Mouse (Mus musculus): Measurements from ENCODE around the gene Lactbl1. TPM values are rescaled to one million over a fixed set of nuclear protein-coding genes. Genes with fewer than 3 reads are reported as not detected.

The Lactbl1 gene
- polyA plus RNA-seq, 1 experiment from 2014 or later = not detected

- peaks cover 10% of the 10 kb centered on the region; the same call in 1 of the 2 replicates for H3K4me1 ChIP-seq
- H3K27ac ChIP-seq = peak within 1 kb of the TSS; percentile 90
- H3K27me3 ChIP-seq (replicated peaks) = no peaks in the 10 kb centered on the region
- peak within 1 kb of the TSS; percentile 99 for H3K9ac ChIP-seq
- H3K4me2 ChIP-seq = peak within 1 kb of the TSS; percentile 60
- peak; percentile 85 for ATAC-seq (ENCODE audit: insufficient read depth, low FRiP score, low read depth)
- WGBS = under 1% methylated on average over 33 of the region's 45 CpGs
- H3K36me3 ChIP-seq = no peaks in the 10 kb centered on the region
- peak within 1 kb of the TSS; percentile 99 for H3K4me3 ChIP-seq (replicated peaks)
- no peaks in the 10 kb centered on the region for H3K9me3 ChIP-seq
Measured at GRCm38 (mm10) chr4:136602568-136602967, 19.9 kb upstream of the Lactbl1 start, which contains the start of gene Kdm1a. Gene Kdm1a, minus strand, starts transcription at chr4:136602723.

DNA sequence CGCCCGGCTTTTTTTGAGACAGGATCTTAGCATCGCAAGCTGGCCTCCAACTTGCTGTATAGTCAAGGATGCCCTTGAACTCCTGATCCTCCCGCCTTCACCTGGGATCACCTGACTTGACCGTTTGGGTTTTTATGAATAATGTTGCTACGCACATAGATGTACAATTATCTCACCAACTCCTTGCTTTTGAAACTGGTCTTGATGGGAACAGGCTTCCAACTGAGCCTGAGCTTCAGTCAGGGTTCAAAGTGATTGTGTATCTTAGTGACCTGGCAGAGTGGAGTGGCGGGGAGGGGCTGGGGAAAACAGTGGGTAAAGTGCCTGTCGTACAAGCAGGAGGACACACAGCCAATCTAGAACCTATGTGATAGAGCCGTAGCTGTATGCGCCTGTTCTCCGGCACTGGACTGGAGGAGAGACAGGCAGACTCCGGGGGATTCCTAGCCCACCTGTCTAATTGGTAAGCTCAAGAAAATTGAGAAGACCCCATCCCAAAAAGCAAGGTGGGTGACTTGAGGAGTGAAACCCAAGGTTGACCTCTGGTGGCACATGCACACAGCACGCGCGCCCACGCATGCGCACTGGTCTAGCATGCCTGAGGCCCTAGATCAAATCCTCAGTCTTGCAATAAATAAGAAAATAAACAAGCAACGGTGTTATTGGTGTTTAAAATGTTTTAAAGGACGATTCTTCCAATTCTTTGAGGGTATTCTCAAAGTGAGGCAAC is 16.5 kb upstream of the Lactbl1 start:
- Histone ChIP-seq H3K36me3 (no peaks in the 10 kb centered on the region), H3K4me1 (peaks cover 4% of the 10 kb centered on the region; the same call in 1 of the 2 replicates), H3K9ac (no peak overlapping the region), H3K4me2 (no peak overlapping the region), H3K4me3 (replicated peaks) (no peak overlapping the region), H3K27ac (no peak overlapping the region), H3K9me3 (no peaks in the 10 kb centered on the region), H3K27me3 (replicated peaks) (no peaks in the 10 kb centered on the region)
- no peak for ATAC-seq (ENCODE audit: insufficient read depth, low FRiP score, low read depth)
- 88% methylated on average over 19 of the region's 19 CpGs for WGBS

GRCm38 (mm10) chr4:136610387-136610856 is 12.0 kb upstream of the Lactbl1 start, which contains the start of gene Tex46:
Gene Tex46, plus strand, starts transcription at chr4:136610437.
- Histone ChIP-seq H3K27ac (no peak within 1 kb of the TSS), H3K9me3 (no peaks in the 10 kb centered on the region), H3K4me2 (no peak within 1 kb of the TSS), H3K9ac (no peak within 1 kb of the TSS), H3K36me3 (no peaks in the 10 kb centered on the region), H3K27me3 (replicated peaks) (no peaks in the 10 kb centered on the region), H3K4me3 (replicated peaks) (no peak within 1 kb of the TSS), H3K4me1 (no peaks in the 10 kb centered on the region)
- ATAC-seq (ENCODE audit: insufficient read depth, low FRiP score, low read depth) = no peak
- WGBS = 53% methylated on average over 4 of the region's 4 CpGs

GRCm38 (mm10) chr4:136613657-136614056 is 8.8 kb upstream of the Lactbl1 start:
- Histone ChIP-seq H3K27me3 (replicated peaks) (no peaks in the 10 kb centered on the region), H3K9me3 (no peaks in the 10 kb centered on the region), H3K4me1 (no peaks in the 10 kb centered on the region), H3K9ac (no peak overlapping the region), H3K27ac (no peak overlapping the region), H3K36me3 (no peaks in the 10 kb centered on the region), H3K4me3 (replicated peaks) (no peak overlapping the region), H3K4me2 (no peak overlapping the region)
- ATAC-seq (ENCODE audit: insufficient read depth, low FRiP score, low read depth) = no peak
- WGBS = 62% methylated on average over 7 of the region's 7 CpGs

DNA sequence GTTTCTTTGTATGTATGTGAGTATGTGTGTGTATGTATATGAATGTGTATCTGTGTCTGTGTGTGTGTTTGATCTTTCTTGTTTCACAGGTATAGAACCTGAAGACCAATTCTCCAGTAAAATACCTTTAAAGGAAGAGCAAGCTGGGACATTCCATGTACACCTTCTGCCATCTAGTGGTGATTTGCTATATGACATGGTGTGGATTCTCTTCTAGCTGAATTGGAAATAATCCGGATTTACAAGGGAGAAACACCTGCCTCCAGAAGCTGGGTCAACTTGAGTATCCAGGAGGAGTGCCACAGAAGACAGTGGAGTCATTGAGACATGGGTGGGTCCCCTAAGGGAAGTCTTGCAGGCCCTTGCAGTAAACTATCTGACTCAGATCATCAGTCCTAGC is 1.1 kb upstream of the Lactbl1 start:
- H3K4me2 ChIP-seq = no peak overlapping the region
- 0 out of 2 replicates have a peak, but pooled peaks have one; percentile 7 for ATAC-seq (ENCODE audit: insufficient read depth, low FRiP score, low read depth)
- H3K9ac ChIP-seq = no peak overlapping the region
- no peaks in the 10 kb centered on the region for H3K9me3 ChIP-seq
- no peak overlapping the region for H3K4me3 ChIP-seq (replicated peaks)
- H3K27ac ChIP-seq = no peak overlapping the region
- H3K4me1 ChIP-seq = 0 out of 2 replicates have a peak, but pooled peaks cover 2% of the 10 kb centered on the region
- no peaks in the 10 kb centered on the region for H3K27me3 ChIP-seq (replicated peaks)
- H3K36me3 ChIP-seq = no peaks in the 10 kb centered on the region
- WGBS = 0% methylated on average over 1 of the region's 1 CpGs

GRCm38 (mm10) chr4:136621956-136622355 is 465 bp upstream of the Lactbl1 start:
- Histone ChIP-seq H3K4me1 (0 out of 2 replicates have a peak, but pooled peaks cover 2% of the 10 kb centered on the region), H3K9me3 (no peaks in the 10 kb centered on the region), H3K4me2 (no peak overlapping the region), H3K27ac (no peak overlapping the region), H3K27me3 (replicated peaks) (no peaks in the 10 kb centered on the region), H3K9ac (no peak overlapping the region), H3K4me3 (replicated peaks) (no peak overlapping the region), H3K36me3 (no peaks in the 10 kb centered on the region)
- no peak for ATAC-seq (ENCODE audit: insufficient read depth, low FRiP score, low read depth)
- WGBS = 61% methylated on average over 5 of the region's 5 CpGs

- Histone ChIP-seq H3K36me3 (no peaks in the 10 kb centered on the region), H3K27ac (no peak overlapping the region), H3K4me2 (no peak overlapping the region), H3K9me3 (no peaks in the 10 kb centered on the region), H3K9ac (no peak overlapping the region), H3K4me3 (replicated peaks) (no peak overlapping the region), H3K27me3 (replicated peaks) (no peaks in the 10 kb centered on the region), H3K4me1 (no peaks in the 10 kb centered on the region)
- no peak for ATAC-seq (ENCODE audit: insufficient read depth, low FRiP score, low read depth)
- 64% methylated on average over 6 of the region's 6 CpGs for WGBS
Measured at GRCm38 (mm10) chr4:136626590-136626989, 4.2 kb downstream of the Lactbl1 start.

GRCm38 (mm10) chr4:136631237-136631994 is 9.0 kb downstream of the Lactbl1 start:
- Histone ChIP-seq H3K9ac (no peak overlapping the region), H3K4me2 (no peak overlapping the region), H3K9me3 (no peaks in the 10 kb centered on the region), H3K27me3 (replicated peaks) (peaks cover 2% of the 10 kb centered on the region; the same call in 1 of the 2 replicates), H3K36me3 (no peaks in the 10 kb centered on the region), H3K4me1 (no peaks in the 10 kb centered on the region), H3K4me3 (replicated peaks) (no peak overlapping the region), H3K27ac (no peak overlapping the region)
- peak; percentile 18; the same call in 1 of the 2 replicates for ATAC-seq (ENCODE audit: insufficient read depth, low FRiP score, low read depth)
- WGBS = 83% methylated on average over 11 of the region's 11 CpGs

DNA sequence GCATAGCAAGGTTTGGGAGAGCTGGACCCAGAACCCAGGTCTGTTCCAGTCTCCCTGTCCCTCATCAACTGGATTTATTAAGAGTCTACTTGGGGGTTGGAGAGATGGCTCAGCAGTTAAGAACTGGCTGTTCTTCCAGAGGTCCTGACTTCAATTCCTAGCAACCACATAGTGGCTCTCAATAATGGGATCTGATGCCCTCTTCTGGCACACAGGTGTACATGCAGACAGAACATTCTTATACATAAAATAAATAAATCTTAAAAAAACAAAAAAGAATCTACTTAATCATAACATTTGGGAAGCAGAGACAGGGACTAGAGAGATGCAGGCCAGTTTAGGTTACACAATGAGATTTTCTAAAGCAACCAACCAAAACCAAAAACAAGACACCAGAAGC is 13.6 kb downstream of the Lactbl1 start:
- Histone ChIP-seq H3K9me3 (no peaks in the 10 kb centered on the region), H3K4me3 (replicated peaks) (no peak overlapping the region), H3K9ac (no peak overlapping the region), H3K36me3 (no peaks in the 10 kb centered on the region), H3K4me2 (no peak overlapping the region), H3K27ac (no peak overlapping the region), H3K4me1 (peaks cover 16% of the 10 kb centered on the region; the same call in 1 of the 2 replicates), H3K27me3 (replicated peaks) (peaks cover 16% of the 10 kb centered on the region)
- no peak for ATAC-seq (ENCODE audit: insufficient read depth, low FRiP score, low read depth)

DNA sequence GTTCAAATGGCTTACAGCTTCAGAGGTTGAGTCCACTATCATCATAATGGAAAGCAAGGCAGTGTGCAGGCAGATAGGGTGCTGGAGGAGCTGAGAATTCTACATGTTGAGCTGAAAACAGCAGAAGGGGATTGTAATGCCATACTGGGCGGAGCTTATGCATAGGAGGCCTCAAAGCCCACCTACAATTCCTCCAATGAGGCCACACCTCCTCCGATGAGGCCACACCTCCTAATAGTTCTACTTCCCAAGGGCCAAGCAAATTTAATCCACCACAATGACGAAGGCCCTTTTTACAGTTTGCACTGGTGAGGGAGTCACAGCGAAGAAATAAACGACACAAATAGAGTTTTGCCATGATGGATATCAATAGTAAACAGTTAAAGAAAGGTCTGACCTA is 14.1 kb downstream of the Lactbl1 start:
- Histone ChIP-seq H3K27me3 (replicated peaks) (peaks cover 16% of the 10 kb centered on the region), H3K27ac (no peak overlapping the region), H3K4me2 (no peak overlapping the region), H3K4me1 (peaks cover 16% of the 10 kb centered on the region; the same call in 1 of the 2 replicates), H3K9ac (no peak overlapping the region), H3K36me3 (no peaks in the 10 kb centered on the region), H3K9me3 (no peaks in the 10 kb centered on the region), H3K4me3 (replicated peaks) (no peak overlapping the region)
- 54% methylated on average over 5 of the region's 5 CpGs for WGBS
- ATAC-seq (ENCODE audit: insufficient read depth, low FRiP score, low read depth) = no peak

GRCm38 (mm10) chr4:136636983-136637562 is 14.7 kb downstream of the Lactbl1 start:
- Histone ChIP-seq H3K27me3 (replicated peaks) (peaks cover 16% of the 10 kb centered on the region), H3K4me3 (replicated peaks) (peak overlapping the region; percentile 52), H3K4me2 (peak overlapping the region; percentile 95), H3K9ac (peak overlapping the region; percentile 29; the same call in 1 of the 2 replicates), H3K36me3 (no peaks in the 10 kb centered on the region), H3K4me1 (peaks cover 16% of the 10 kb centered on the region; the same call in 1 of the 2 replicates), H3K9me3 (no peaks in the 10 kb centered on the region), H3K27ac (no peak overlapping the region)
- no peak for ATAC-seq (ENCODE audit: insufficient read depth, low FRiP score, low read depth)
- WGBS = 15% methylated on average over 37 of the region's 37 CpGs

Data from stomach, embryonic 15.5 days (tissue).